Mouse (Mus musculus) hindbrain, embryonic 10.5 days (tissue): ENCODE results near the gene Chpf2. TPM values are rescaled to one million over a fixed set of nuclear protein-coding genes. Genes with fewer than 3 reads are reported as not detected.

Experiments used
- DNase-seq: peaks from one replicate; pipeline ENCODE4 v3.0.0-alpha.2; 2017; ENCODE audit warnings: low spot score
- H3K27ac ChIP-seq: fragments of 300-500 bp; sonication (generic); 2 replicates; pipeline ENCODE4 v1.5.1; 2016; ENCODE audit warnings: mild to moderate bottlenecking, moderate library complexity
- H3K27me3 ChIP-seq: fragments of 300-500 bp; sonication (generic); 2 replicates; pipeline ENCODE4 v1.6.1; 2016; ENCODE audit warnings: mild to moderate bottlenecking; ENCODE audit not compliant: poor library complexity, insufficient read depth, severe bottlenecking
- H3K36me3 ChIP-seq: fragments of 300-500 bp; sonication (generic); 2 replicates; pipeline ENCODE4 v1.6.1; 2016; ENCODE audit warnings: mild to moderate bottlenecking, moderate library complexity
- H3K4me1 ChIP-seq: fragments of 300-500 bp; sonication (generic); replicated peaks from 2 replicates; pipeline ENCODE4 v1.6.1; 2016; ENCODE audit warnings: mild to moderate bottlenecking
- H3K4me3 ChIP-seq: fragments of 300-500 bp; sonication (generic); 2 replicates; pipeline ENCODE4 v1.5.1; 2016; ENCODE audit warnings: mild to moderate bottlenecking, moderate library complexity
- H3K9me3 ChIP-seq: fragments of 300-500 bp; sonication (generic); 2 replicates; pipeline ENCODE4 v1.6.1; 2016; ENCODE audit warnings: mild to moderate bottlenecking, moderate library complexity
- WGBS: fragments of 180-500 bp; shearing (Covaris S2); methylation state at CpG from one replicate; pipeline ENCODE4 v1.1.7; 2016; 5-methylcytosine and 5-hydroxymethylcytosine counted together
- microRNA counts: library from miRNA; unstranded; fragments of <30 nt; microRNA quantifications from one replicate; lab custom pipeline; 2017
- polyA plus RNA-seq: library from polyadenylated mRNA; unstranded; fragments of >200 nt; fragmentation: Nextera tagmentation; extraction: Ambion mirVana; gene quantifications from 2 replicates; pipeline ENCODE4 v1.2.1, GENCODE M21; 2016

The Chpf2 gene
- polyA plus RNA-seq, 1 experiment from 2014 or later, result 19.3 TPM

GRCm38 (mm10) chr5:24639081-24639480 lies 52.5 kb downstream of the Chpf2 start:
- Histone ChIP-seq H3K4me3 (no peak overlapping the region), H3K4me1 (peaks cover 25% of the 10 kb centered on the region), H3K9me3 (no peaks in the 10 kb centered on the region), H3K36me3 (no peaks in the 10 kb centered on the region), H3K27ac (no peak overlapping the region), H3K27me3 (no peaks in the 10 kb centered on the region)
- no peak for DNase-seq
- 74% methylated on average over 6 of the region's 6 CpGs for WGBS

MicroRNAs within 50 kb of the gene (microRNA counts, 519-probe panel; counts per million panel counts)
- 1,255 counts per million, percentile 77 among the panel's probes with 10 or more counts for microRNA mmu-miR-671-3p (lab: Ali Mortazavi, UCI)
- 1,255 counts per million, percentile 77 among the panel's probes with 10 or more counts for microRNA mmu-miR-671-5p (lab: Ali Mortazavi, UCI)

Other genes starting within 250 kb of the Chpf2 start
- 32.4 and 33.9 TPM in 2 replicates for gene Kcnh2, start 235.1 kb upstream of the Chpf2 start, polyA plus RNA-seq
- gene Nos3, start 221.9 kb upstream of the Chpf2 start, polyA plus RNA-seq, result 8.3 and 9.7 TPM in 2 replicates
- 0.21 and 0.75 TPM in 2 replicates for gene Atg9b, start 194.6 kb upstream of the Chpf2 start, polyA plus RNA-seq
- 54.5 and 55.3 TPM in 2 replicates for gene Abcb8, start 193.1 kb upstream of the Chpf2 start, polyA plus RNA-seq
- gene Asic3, start 173.3 kb upstream of the Chpf2 start, polyA plus RNA-seq, result 0.20 and 0.54 TPM in 2 replicates
- 46.4 and 61.4 TPM in 2 replicates for gene Cdk5, start 163.2 kb upstream of the Chpf2 start, polyA plus RNA-seq
- 33.5 and 39.7 TPM in 2 replicates for gene Slc4a2, start 162.9 kb upstream of the Chpf2 start, polyA plus RNA-seq
- 114 and 127 TPM in 2 replicates for gene Fastk, start 141.5 kb upstream of the Chpf2 start, polyA plus RNA-seq
- 32.7 and 38.4 TPM in 2 replicates for gene Tmub1, start 138.9 kb upstream of the Chpf2 start, polyA plus RNA-seq
- 31.9 and 36.5 TPM in 2 replicates for gene Agap3, start 134.6 kb upstream of the Chpf2 start, polyA plus RNA-seq
- 1.3 and 1.5 TPM in 2 replicates for gene Gbx1, start 59.5 kb upstream of the Chpf2 start, polyA plus RNA-seq
- 0.17 TPM in 1 of 2 replicates, not detected in the other for gene Asb10, start 45.8 kb upstream of the Chpf2 start, polyA plus RNA-seq
- 0.07 and 0.10 TPM in 2 replicates for gene 4931409K22Rik, start 29.9 kb upstream of the Chpf2 start, polyA plus RNA-seq
- 125 and 159 TPM in 2 replicates for gene Abcf2, start 9.3 kb upstream of the Chpf2 start, polyA plus RNA-seq
- 22.8 and 35.7 TPM in 2 replicates for gene Smarcd3, start 37.7 kb downstream of the Chpf2 start, polyA plus RNA-seq
- gene Nub1, start 98.8 kb downstream of the Chpf2 start, polyA plus RNA-seq, result 27.3 and 28.8 TPM in 2 replicates
- 20.9 and 25.2 TPM in 2 replicates for gene Wdr86, start 144.0 kb downstream of the Chpf2 start, polyA plus RNA-seq
- gene Crygn, start 171.3 kb downstream of the Chpf2 start, polyA plus RNA-seq, result 0.42 and 0.44 TPM in 2 replicates